Mouse (Mus musculus): Measurements from ENCODE around the gene Acox1. TPM values are rescaled to one million over a fixed set of nuclear protein-coding genes. Genes with fewer than 3 reads are reported as not detected.

Acox1 gene
- polyA plus RNA-seq, 1 experiment: 136 TPM

- Histone ChIP-seq H3K4me1 (ENCODE audit: control insufficient read depth, insufficient read depth, low read length) (no peaks in the 10 kb centered on the region), H3K4me3 (ENCODE audit: insufficient read depth, low read length) (peak within 1 kb of the TSS; percentile 75), H3K27ac (ENCODE audit: insufficient read depth, low read length) (peak within 1 kb of the TSS; percentile 87)
- peak; percentile 33; the same call in 1 of the 2 replicates for TF ChIP-seq POLR2A (IDR thresholded peaks at IDR 0.05; ENCODE audit: extremely low read depth, insufficient read depth, low read length)
- peak; percentile 63 for TF ChIP-seq CTCF (IDR thresholded peaks at IDR 0.05; ENCODE audit: extremely low read depth, insufficient read depth, low read length)
These were observed 60.2 kb downstream of the Acox1 start, which contains the start of gene Mrpl38 for GRCm38 (mm10) chr11:116138468-116139138. TSS of gene Mrpl38 (minus strand) at chr11:116138868.

GRCm38 (mm10) chr11:116138096-116138467, 60.8 kb downstream of the Acox1 start:
- Histone ChIP-seq H3K4me1 (ENCODE audit: control insufficient read depth, insufficient read depth, low read length) (no peaks in the 10 kb centered on the region), H3K27ac (ENCODE audit: insufficient read depth, low read length) (peak overlapping the region; percentile 87), H3K4me3 (ENCODE audit: insufficient read depth, low read length) (peak overlapping the region; percentile 75)
- TF ChIP-seq POLR2A (IDR thresholded peaks at IDR 0.05; ENCODE audit: extremely low read depth, insufficient read depth, low read length) (no peak), CTCF (IDR thresholded peaks at IDR 0.05; ENCODE audit: extremely low read depth, insufficient read depth, low read length) (no peak)

GRCm38 (mm10) chr11:116134171-116134570, 64.7 kb downstream of the Acox1 start:
- Histone ChIP-seq H3K27ac (ENCODE audit: insufficient read depth, low read length) (no peak overlapping the region), H3K4me1 (ENCODE audit: control insufficient read depth, insufficient read depth, low read length) (peaks cover 4% of the 10 kb centered on the region), H3K4me3 (ENCODE audit: insufficient read depth, low read length) (no peak overlapping the region)
- TF ChIP-seq CTCF (IDR thresholded peaks at IDR 0.05; ENCODE audit: extremely low read depth, insufficient read depth, low read length): no peak
- TF ChIP-seq POLR2A (IDR thresholded peaks at IDR 0.05; ENCODE audit: extremely low read depth, insufficient read depth, low read length): no peak

- no peak overlapping the region for H3K27ac ChIP-seq (ENCODE audit: insufficient read depth, low read length)
- no peak overlapping the region for H3K4me3 ChIP-seq (ENCODE audit: insufficient read depth, low read length)
- no peak for TF ChIP-seq POLR2A (IDR thresholded peaks at IDR 0.05; ENCODE audit: extremely low read depth, insufficient read depth, low read length)
- no peak for TF ChIP-seq CTCF (IDR thresholded peaks at IDR 0.05; ENCODE audit: extremely low read depth, insufficient read depth, low read length)
- H3K4me1 ChIP-seq (ENCODE audit: control insufficient read depth, insufficient read depth, low read length): peaks cover 4% of the 10 kb centered on the region
These were observed 65.3 kb downstream of the Acox1 start for GRCm38 (mm10) chr11:116133497-116133896.

- H3K4me3 ChIP-seq (ENCODE audit: insufficient read depth, low read length): no peak overlapping the region
- H3K4me1 ChIP-seq (ENCODE audit: control insufficient read depth, insufficient read depth, low read length): peaks cover 4% of the 10 kb centered on the region
- no peak overlapping the region for H3K27ac ChIP-seq (ENCODE audit: insufficient read depth, low read length)
- TF ChIP-seq POLR2A (IDR thresholded peaks at IDR 0.05; ENCODE audit: extremely low read depth, insufficient read depth, low read length) (no peak), CTCF (IDR thresholded peaks at IDR 0.05; ENCODE audit: extremely low read depth, insufficient read depth, low read length) (peak; percentile 32; the same call in 1 of the 2 replicates)
These were observed 66.2 kb downstream of the Acox1 start for GRCm38 (mm10) chr11:116132366-116133333.

- Histone ChIP-seq H3K4me1 (ENCODE audit: control insufficient read depth, insufficient read depth, low read length) (peaks cover 4% of the 10 kb centered on the region), H3K4me3 (ENCODE audit: insufficient read depth, low read length) (peak overlapping the region; percentile 56; the same call in 1 of the 2 replicates), H3K27ac (ENCODE audit: insufficient read depth, low read length) (peak overlapping the region; percentile 78)
- TF ChIP-seq POLR2A (IDR thresholded peaks at IDR 0.05; ENCODE audit: extremely low read depth, insufficient read depth, low read length) (no peak), CTCF (IDR thresholded peaks at IDR 0.05; ENCODE audit: extremely low read depth, insufficient read depth, low read length) (no peak)
These were observed 67.3 kb downstream of the Acox1 start for GRCm38 (mm10) chr11:116131349-116132170.

- peaks cover 4% of the 10 kb centered on the region for H3K4me1 ChIP-seq (ENCODE audit: control insufficient read depth, insufficient read depth, low read length)
- peak within 1 kb of the TSS; percentile 56 for H3K4me3 ChIP-seq (ENCODE audit: insufficient read depth, low read length)
- H3K27ac ChIP-seq (ENCODE audit: insufficient read depth, low read length): peak within 1 kb of the TSS; percentile 78
- TF ChIP-seq CTCF (IDR thresholded peaks at IDR 0.05; ENCODE audit: extremely low read depth, insufficient read depth, low read length) (peak; percentile 65), POLR2A (IDR thresholded peaks at IDR 0.05; ENCODE audit: extremely low read depth, insufficient read depth, low read length) (peak; percentile 71)
These were observed 68.2 kb downstream of the Acox1 start, which contains the start of gene Trim65 for GRCm38 (mm10) chr11:116130488-116131205. TSS of gene Trim65 (minus strand) at chr11:116131128.

GRCm38 (mm10) chr11:116129993-116130487, 68.8 kb downstream of the Acox1 start:
- TF ChIP-seq POLR2A (IDR thresholded peaks at IDR 0.05; ENCODE audit: extremely low read depth, insufficient read depth, low read length) (no peak), CTCF (IDR thresholded peaks at IDR 0.05; ENCODE audit: extremely low read depth, insufficient read depth, low read length) (no peak)
- peak overlapping the region; percentile 30; the same call in 1 of the 2 replicates for H3K27ac ChIP-seq (ENCODE audit: insufficient read depth, low read length)

More at GRCm38 (mm10) chr11:116129993-116130487, 68.8 kb downstream of the Acox1 start:
- Histone ChIP-seq H3K4me3 (ENCODE audit: insufficient read depth, low read length) (peak overlapping the region; percentile 56), H3K4me1 (ENCODE audit: control insufficient read depth, insufficient read depth, low read length) (peaks cover 4% of the 10 kb centered on the region)

All from cortical plate, adult 2 months (tissue).